Mouse (Mus musculus) lung, embryonic 15.5 days (tissue): ENCODE measurements around the gene BC035044. TPM values are rescaled to one million over a fixed set of nuclear protein-coding genes. Genes with fewer than 3 reads are reported as not detected.
"Not testable (repeated sequence)": the region's sequence is repeated elsewhere in the genome, so short reads cannot be mapped to it uniquely, and the experiment has no call there.

Experiments
- ATAC-seq: fragments of 200-750 bp; cut with Nextera tagmentation; 2 replicates; pipeline ENCODE4 v1.8.0; 2017; ENCODE audit warnings: moderate number of reproducible peaks, borderline replicate concordance; ENCODE audit not compliant: low FRiP score, low TSS enrichment; ENCODE audit errors: extremely low read depth
- H3K27ac ChIP-seq: fragments of 300-500 bp; sonication (generic); 2 replicates; pipeline ENCODE4 v1.5.1; 2015; ENCODE audit warnings: moderate library complexity, mild to moderate bottlenecking, inconsistent platforms
- H3K27me3 ChIP-seq: fragments of 300-500 bp; sonication (generic); 2 replicates; pipeline ENCODE4 v1.6.1; 2015; ENCODE audit warnings: inconsistent platforms
- H3K36me3 ChIP-seq: fragments of 300-500 bp; sonication (generic); 2 replicates; pipeline ENCODE4 v1.6.1; 2015; ENCODE audit warnings: inconsistent platforms
- H3K4me1 ChIP-seq: fragments of 300-500 bp; sonication (generic); 2 replicates; pipeline ENCODE4 v1.6.1; 2015; ENCODE audit warnings: inconsistent platforms
- H3K4me2 ChIP-seq: fragments of 300-500 bp; sonication (generic); 2 replicates; pipeline ENCODE4 v1.6.1; 2015; ENCODE audit warnings: inconsistent platforms, mild to moderate bottlenecking, moderate library complexity
- H3K4me3 ChIP-seq: fragments of 300-500 bp; sonication (generic); 2 replicates; pipeline ENCODE4 v1.5.1; 2015; ENCODE audit warnings: mild to moderate bottlenecking, inconsistent platforms
- H3K9ac ChIP-seq: fragments of 300-500 bp; sonication (generic); 2 replicates; pipeline ENCODE4 v1.6.1; 2015; ENCODE audit warnings: inconsistent platforms
- H3K9me3 ChIP-seq: fragments of 300-500 bp; sonication (generic); 2 replicates; pipeline ENCODE4 v1.6.1; 2016; ENCODE audit warnings: inconsistent platforms
- WGBS: fragments of 180-500 bp; shearing (Covaris S2); methylation state at CpG from one replicate; pipeline ENCODE4 v1.1.7; 2015; 5-methylcytosine and 5-hydroxymethylcytosine counted together
- polyA plus RNA-seq: library from polyadenylated mRNA; unstranded; fragments of >200 nt; fragmentation: Nextera tagmentation; extraction: Ambion mirVana; gene quantifications from 2 replicates; pipeline ENCODE4 v1.2.1, GENCODE M21; 2015

Gene BC035044
- polyA plus RNA-seq, 1 experiment from 2014 or later = 1.4 TPM

- ATAC-seq = no peak
- H3K9ac ChIP-seq = no peak overlapping the region
- no peaks in the 10 kb centered on the region for H3K36me3 ChIP-seq
- H3K27ac ChIP-seq = no peak overlapping the region
- H3K4me3 ChIP-seq = no peak overlapping the region
- no peaks in the 10 kb centered on the region for H3K9me3 ChIP-seq
- no peak overlapping the region for H3K4me2 ChIP-seq
- 61% methylated on average over 8 of the region's 9 CpGs for WGBS
- peaks cover 27% of the 10 kb centered on the region for H3K4me1 ChIP-seq
- H3K27me3 ChIP-seq = no peaks in the 10 kb centered on the region
Measured at GRCm38 (mm10) chr6:128845998-128846542, 44.9 kb downstream of the BC035044 start.

- Histone ChIP-seq H3K27ac (0 out of 2 replicates have a peak overlapping the region, but pooled peaks have one; percentile 8), H3K4me3 (no peak overlapping the region), H3K4me2 (0 out of 2 replicates have a peak overlapping the region, but pooled peaks have one; percentile 3), H3K27me3 (no peaks in the 10 kb centered on the region), H3K4me1 (peaks cover 23% of the 10 kb centered on the region), H3K9me3 (no peaks in the 10 kb centered on the region), H3K9ac (no peak overlapping the region), H3K36me3 (no peaks in the 10 kb centered on the region)
- no peak for ATAC-seq
- WGBS = 41% methylated on average over 7 of the region's 7 CpGs
Measured at GRCm38 (mm10) chr6:128845319-128845979, 45.5 kb downstream of the BC035044 start.

GRCm38 (mm10) chr6:128844586-128845080 is 46.3 kb downstream of the BC035044 start:
- Histone ChIP-seq H3K27me3 (no peaks in the 10 kb centered on the region), H3K4me1 (peaks cover 24% of the 10 kb centered on the region), H3K36me3 (no peaks in the 10 kb centered on the region), H3K4me2 (no peak overlapping the region), H3K27ac (peak overlapping the region; percentile 99), H3K9me3 (no peaks in the 10 kb centered on the region), H3K4me3 (peak overlapping the region; percentile 78; the same call in 1 of the 2 replicates), H3K9ac (no peak overlapping the region)
- ATAC-seq = no peak
- 84% methylated on average over 5 of the region's 5 CpGs for WGBS

- 15% methylated on average over 8 of the region's 8 CpGs for WGBS
- Histone ChIP-seq H3K4me1 (peaks cover 25% of the 10 kb centered on the region), H3K9me3 (no peaks in the 10 kb centered on the region), H3K36me3 (no peaks in the 10 kb centered on the region), H3K27ac (peak overlapping the region; percentile 99), H3K27me3 (no peaks in the 10 kb centered on the region), H3K4me2 (peak overlapping the region; percentile 81), H3K9ac (peak overlapping the region; percentile 77; the same call in 1 of the 2 replicates), H3K4me3 (peak overlapping the region; percentile 78)
- no peak for ATAC-seq
Measured at GRCm38 (mm10) chr6:128844131-128844530, 46.8 kb downstream of the BC035044 start.

GRCm38 (mm10) chr6:128843479-128843992 is 47.4 kb downstream of the BC035044 start:
- no peaks in the 10 kb centered on the region for H3K27me3 ChIP-seq
- H3K4me3 ChIP-seq = peak overlapping the region; percentile 78
- H3K27ac ChIP-seq = peak overlapping the region; percentile 99
- peak overlapping the region; percentile 81 for H3K4me2 ChIP-seq
- peak; percentile 23 for ATAC-seq
- under 1% methylated on average over 22 of the region's 22 CpGs for WGBS
- no peaks in the 10 kb centered on the region for H3K36me3 ChIP-seq
- peak overlapping the region; percentile 77 for H3K9ac ChIP-seq
- no peaks in the 10 kb centered on the region for H3K9me3 ChIP-seq
- H3K4me1 ChIP-seq = peaks cover 25% of the 10 kb centered on the region

- Histone ChIP-seq H3K4me1 (peaks cover 25% of the 10 kb centered on the region), H3K36me3 (no peaks in the 10 kb centered on the region), H3K27ac (peak overlapping the region; percentile 99), H3K4me2 (peak overlapping the region; percentile 81), H3K9ac (peak overlapping the region; percentile 77), H3K4me3 (peak overlapping the region; percentile 78), H3K27me3 (no peaks in the 10 kb centered on the region), H3K9me3 (no peaks in the 10 kb centered on the region)
- ATAC-seq = peak; percentile 58
- under 1% methylated on average over 44 of the region's 44 CpGs for WGBS
Measured at GRCm38 (mm10) chr6:128842945-128843478, 47.9 kb downstream of the BC035044 start.

GRCm38 (mm10) chr6:128842356-128842944 is 48.5 kb downstream of the BC035044 start:
- Histone ChIP-seq H3K9me3 (no peaks in the 10 kb centered on the region), H3K4me3 (peak overlapping the region; percentile 78), H3K36me3 (no peaks in the 10 kb centered on the region), H3K4me2 (peak overlapping the region; percentile 81), H3K27ac (peak overlapping the region; percentile 99), H3K9ac (peak overlapping the region; percentile 77), H3K4me1 (peaks cover 27% of the 10 kb centered on the region), H3K27me3 (no peaks in the 10 kb centered on the region)
- ATAC-seq = no peak; the same call in 1 of the 2 replicates
- under 1% methylated on average over 20 of the region's 20 CpGs for WGBS

GRCm38 (mm10) chr6:128841327-128842089 is 49.4 kb downstream of the BC035044 start:
- Histone ChIP-seq H3K27ac (peak overlapping the region; percentile 99), H3K9me3 (no peaks in the 10 kb centered on the region), H3K4me2 (peak overlapping the region; percentile 81), H3K36me3 (no peaks in the 10 kb centered on the region), H3K27me3 (no peaks in the 10 kb centered on the region), H3K4me3 (peak overlapping the region; percentile 78), H3K4me1 (peaks cover 29% of the 10 kb centered on the region), H3K9ac (peak overlapping the region; percentile 77; the same call in 1 of the 2 replicates)
- WGBS = 39% methylated on average over 4 of the region's 4 CpGs
- no peak for ATAC-seq

- H3K4me2 ChIP-seq, H3K27me3 ChIP-seq, H3K36me3 ChIP-seq, H3K4me3 ChIP-seq, H3K27ac ChIP-seq, ATAC-seq, H3K9me3 ChIP-seq, H3K9ac ChIP-seq: not testable (repeated sequence)
- WGBS = 82% methylated on average over 3 of the region's 3 CpGs
- H3K4me1 ChIP-seq = peaks cover 29% of the 10 kb centered on the region
Measured at GRCm38 (mm10) chr6:128840669-128841068, 50.3 kb downstream of the BC035044 start.

- Histone ChIP-seq H3K4me2 (peak overlapping the region; percentile 71), H3K36me3 (no peaks in the 10 kb centered on the region), H3K27me3 (no peaks in the 10 kb centered on the region), H3K9me3 (no peaks in the 10 kb centered on the region), H3K4me3 (peak overlapping the region; percentile 69), H3K27ac (peak overlapping the region; percentile 98), H3K4me1 (peaks cover 24% of the 10 kb centered on the region), H3K9ac (no peak overlapping the region)
- 56% methylated on average over 7 of the region's 7 CpGs for WGBS
- no peak for ATAC-seq
Measured at GRCm38 (mm10) chr6:128839921-128840320, 51.0 kb downstream of the BC035044 start.

GRCm38 (mm10) chr6:128839266-128839771 is 51.6 kb downstream of the BC035044 start:
- ATAC-seq = peak; percentile 2; the same call in 1 of the 2 replicates
- Histone ChIP-seq H3K27ac (peak overlapping the region; percentile 98), H3K36me3 (no peaks in the 10 kb centered on the region), H3K27me3 (no peaks in the 10 kb centered on the region), H3K4me2 (peak overlapping the region; percentile 71), H3K4me1 (peaks cover 20% of the 10 kb centered on the region), H3K9me3 (no peaks in the 10 kb centered on the region), H3K9ac (peak overlapping the region; percentile 45), H3K4me3 (peak overlapping the region; percentile 69)
- WGBS = under 1% methylated on average over 17 of the region's 17 CpGs
